7 mouse cellular contexts compared by ENCODE assay signal in the genomic region with DNA sequence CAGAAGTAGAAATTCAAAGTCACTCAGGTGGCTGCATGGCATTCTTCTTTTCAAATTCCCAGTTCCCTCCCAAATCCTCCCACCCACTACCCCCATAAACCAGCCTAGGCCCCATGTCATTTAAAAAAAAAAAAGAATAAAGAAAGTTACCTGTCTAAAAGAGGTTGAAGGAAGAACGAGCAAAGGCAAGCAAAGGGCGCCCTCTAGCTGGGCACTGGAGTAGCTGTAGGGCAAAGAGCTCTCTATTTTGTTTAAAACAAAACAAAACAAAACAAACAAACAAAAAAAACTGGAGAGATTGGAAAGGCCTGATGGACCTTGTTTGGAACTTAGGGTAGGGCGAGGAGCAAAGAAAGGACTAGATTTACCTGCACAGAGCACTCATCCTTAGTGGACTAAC.
DNase-seq lines count a peak whose midpoint lies in the region.

No protein-coding gene starts in this region.

- DNase-seq in heart, postnatal 36 days, result peak; percentile 6 to 9
- DNase-seq in heart, adult 11 months, result no peak
- DNase-seq in thymus, postnatal 4 days, result peak; percentile 13
- DNase-seq in thymus, postnatal 14 days, result no peak
- DNase-seq in kidney, postnatal 14 days, result peak; percentile 36
- DNase-seq in neural tube, embryonic 10.5 days (ENCODE audit: extremely low spot score, low spot score), result no peak
- no peak for DNase-seq in layer of hippocampus, adult 9-11 months

- intact Hi-C loops in heart, postnatal 36 days (cut with DNase I), result loop anchor here (2.0 to 10.0 kb wide), 6 partner anchors 210 to 978 kb away; a partner anchor contains a TSS

Comparison
In these comparisons a context has a peak if more than half of its experiments do, and no peak if none do; other contexts are left out.
1. DNase-seq: peak in heart, postnatal 36 days (2 of 2), thymus, postnatal 4 days (single experiment) and kidney, postnatal 14 days (single experiment); none in heart, adult 11 months (single experiment), thymus, postnatal 14 days (single experiment), neural tube, embryonic 10.5 days (single experiment) and layer of hippocampus, adult 9-11 months (single experiment).